Mouse (Mus musculus): ENCODE measurements around the gene Rpl32. TPM values are rescaled to one million over a fixed set of nuclear protein-coding genes. Genes with fewer than 3 reads are reported as not detected.

Gene Rpl32
- total and polyA plus RNA-seq, 2 experiments from 2014 or later: 790 to 1,119 TPM

DNA sequence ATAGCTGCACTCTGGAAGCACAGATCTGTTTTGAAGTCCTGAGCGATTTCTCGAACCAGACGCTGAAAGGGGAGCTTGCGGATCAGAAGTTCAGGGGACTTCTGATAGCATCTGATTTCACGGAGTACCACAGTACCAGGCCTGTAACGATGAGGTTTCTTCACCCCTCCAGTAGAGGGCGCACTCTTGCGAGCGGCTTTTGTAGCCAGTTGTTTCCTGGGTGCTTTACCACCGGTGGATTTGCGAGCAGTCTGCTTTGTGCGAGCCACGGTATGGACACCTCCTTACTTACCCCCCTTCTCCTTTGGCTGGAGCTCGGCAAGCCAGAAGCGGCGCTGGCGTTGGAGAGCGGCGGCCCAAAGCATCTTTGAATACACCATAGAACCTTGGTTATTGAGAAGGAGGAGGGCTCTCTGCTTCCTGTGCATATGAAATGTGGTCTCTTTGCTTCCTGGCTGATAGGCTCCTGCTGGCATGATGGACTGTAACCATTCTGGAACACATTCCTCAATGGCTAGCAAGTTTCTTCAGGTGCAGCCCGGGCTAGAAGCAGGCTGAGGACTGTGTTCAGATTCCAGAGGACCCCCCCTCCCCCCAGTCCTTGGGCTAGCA, 38.4 kb downstream of the Rpl32 start:
- no peaks in the 10 kb centered on the region for H3K36me3 ChIP-seq (ENCODE audit: insufficient read depth, low read length)
- no peaks in the 10 kb centered on the region for H3K9me3 ChIP-seq (ENCODE audit: low read length)
- no peak overlapping the region for H3K4me3 ChIP-seq (ENCODE audit: low read length)
- TF ChIP-seq CTCF (IDR thresholded peaks at IDR 0.05; ENCODE audit: low read depth): peak; percentile 14; the same call in 1 of the 2 replicates
- DNase-seq (ENCODE audit: low spot score): no peak
- 89% methylated on average over 20 of the region's 20 CpGs for WGBS
- no peaks in the 10 kb centered on the region for H3K27me3 ChIP-seq (ENCODE audit: insufficient read depth, low read length)
- no peak overlapping the region for H3K9ac ChIP-seq (replicated peaks; ENCODE audit: low read length)
- peaks cover 2% of the 10 kb centered on the region; the same call in 1 of the 2 replicates for H3K4me1 ChIP-seq (ENCODE audit: insufficient read depth, low read length)
- no peak for ATAC-seq
- H3K27ac ChIP-seq: no peak overlapping the region
- no peak overlapping the region for H3K4me2 ChIP-seq (ENCODE audit: low read depth, low read length)

DNA sequence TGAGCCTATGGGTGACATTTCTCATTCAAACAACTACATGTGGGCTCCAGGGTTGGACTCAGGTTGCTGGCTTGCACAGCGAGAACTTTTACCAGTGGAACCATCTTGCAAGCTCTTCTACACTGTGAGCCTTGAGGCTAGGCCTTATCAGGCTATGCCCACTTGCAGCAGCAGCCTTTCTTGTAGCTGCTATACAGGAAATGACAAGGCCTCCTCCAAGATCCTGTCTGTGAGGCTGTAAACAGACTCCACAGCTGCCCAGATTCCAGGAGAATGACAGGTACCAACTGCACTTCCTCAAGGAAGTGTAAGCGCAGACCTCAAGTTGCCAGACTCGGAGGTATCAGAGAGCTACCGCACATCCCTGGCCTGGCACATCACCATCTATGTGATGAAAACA, 40.3 kb downstream of the Rpl32 start:
- H3K27ac ChIP-seq: no peak overlapping the region
- H3K4me3 ChIP-seq (ENCODE audit: low read length): no peak overlapping the region
- no peaks in the 10 kb centered on the region for H3K36me3 ChIP-seq (ENCODE audit: insufficient read depth, low read length)
- H3K9me3 ChIP-seq (ENCODE audit: low read length): no peaks in the 10 kb centered on the region
- 96% methylated on average over 4 of the region's 4 CpGs for WGBS
- H3K27me3 ChIP-seq (ENCODE audit: insufficient read depth, low read length): no peaks in the 10 kb centered on the region
- no peaks in the 10 kb centered on the region for H3K4me1 ChIP-seq (ENCODE audit: insufficient read depth, low read length)
- no peak overlapping the region for H3K4me2 ChIP-seq (ENCODE audit: low read depth, low read length)
- no peak overlapping the region for H3K9ac ChIP-seq (replicated peaks; ENCODE audit: low read length)
- TF ChIP-seq CTCF (IDR thresholded peaks at IDR 0.05; ENCODE audit: low read depth): no peak
- DNase-seq (ENCODE audit: low spot score) (no peak), ATAC-seq (no peak)

DNA sequence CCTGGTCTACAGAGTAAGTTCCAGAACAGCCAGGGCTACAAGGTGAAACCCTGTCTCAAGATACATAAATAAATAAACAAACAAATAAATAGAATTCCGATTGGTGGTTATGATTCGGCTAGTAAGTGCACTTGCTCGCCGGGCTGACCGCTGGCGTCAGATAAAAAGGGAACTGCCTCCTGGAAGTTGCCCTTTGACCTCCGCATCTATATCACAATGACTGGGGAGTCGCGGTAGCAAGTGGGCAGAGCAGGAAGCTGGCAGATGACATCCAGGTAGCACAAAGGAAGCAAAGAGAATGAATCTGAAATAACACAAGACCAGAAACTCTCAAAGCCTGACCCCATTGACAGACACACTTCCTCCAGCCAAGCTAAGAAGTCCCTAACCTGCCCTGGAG, 41.2 kb downstream of the Rpl32 start:
- Histone ChIP-seq H3K4me1 (ENCODE audit: insufficient read depth, low read length) (no peaks in the 10 kb centered on the region), H3K4me2 (ENCODE audit: low read depth, low read length) (no peak overlapping the region), H3K27ac (no peak overlapping the region), H3K9me3 (ENCODE audit: low read length) (no peaks in the 10 kb centered on the region), H3K27me3 (ENCODE audit: insufficient read depth, low read length) (no peaks in the 10 kb centered on the region), H3K9ac (replicated peaks; ENCODE audit: low read length) (no peak overlapping the region), H3K4me3 (ENCODE audit: low read length) (no peak overlapping the region), H3K36me3 (ENCODE audit: insufficient read depth, low read length) (no peaks in the 10 kb centered on the region)
- WGBS: 30% methylated on average over 9 of the region's 9 CpGs
- ATAC-seq: no peak
- DNase-seq (ENCODE audit: low spot score): no peak
- TF ChIP-seq CTCF (IDR thresholded peaks at IDR 0.05; ENCODE audit: low read depth): no peak

DNA sequence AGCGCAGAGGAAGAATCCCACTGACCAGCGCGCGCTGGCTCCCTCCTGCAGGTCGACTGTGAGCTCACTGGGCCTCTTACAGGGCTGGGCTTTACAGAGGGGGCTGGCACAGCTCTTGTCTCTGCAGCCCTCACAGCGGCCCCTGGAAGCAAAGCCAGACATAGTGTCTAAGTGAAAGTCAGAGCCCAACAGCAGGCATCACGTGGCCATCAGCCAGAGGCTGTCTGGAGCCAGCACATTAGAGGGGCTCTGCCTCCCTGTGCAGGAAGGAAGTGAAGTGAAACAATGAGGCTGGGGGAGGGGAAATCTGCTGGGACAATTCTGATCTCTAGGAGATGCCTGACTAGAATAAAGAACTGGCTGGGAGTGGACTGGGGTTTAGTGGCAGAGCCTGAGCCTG, 44.4 kb downstream of the Rpl32 start:
- no peaks in the 10 kb centered on the region for H3K36me3 ChIP-seq (ENCODE audit: insufficient read depth, low read length)
- TF ChIP-seq CTCF (IDR thresholded peaks at IDR 0.05; ENCODE audit: low read depth): peak; percentile 16
- peak; percentile 93 for DNase-seq (ENCODE audit: low spot score)
- H3K27ac ChIP-seq: peak overlapping the region; percentile 77
- 0 out of 2 replicates have a peak overlapping the region, but pooled peaks have one; percentile 7 for H3K9ac ChIP-seq (replicated peaks; ENCODE audit: low read length)
- WGBS: 7% methylated on average over 7 of the region's 7 CpGs
- H3K9me3 ChIP-seq (ENCODE audit: low read length): no peaks in the 10 kb centered on the region
- no peaks in the 10 kb centered on the region for H3K27me3 ChIP-seq (ENCODE audit: insufficient read depth, low read length)
- peak; percentile 97 for ATAC-seq
- 0 out of 2 replicates have a peak overlapping the region, but pooled peaks have one; percentile 16 for H3K4me2 ChIP-seq (ENCODE audit: low read depth, low read length)
- H3K4me1 ChIP-seq (ENCODE audit: insufficient read depth, low read length): no peaks in the 10 kb centered on the region
- no peak overlapping the region for H3K4me3 ChIP-seq (ENCODE audit: low read length)

DNA sequence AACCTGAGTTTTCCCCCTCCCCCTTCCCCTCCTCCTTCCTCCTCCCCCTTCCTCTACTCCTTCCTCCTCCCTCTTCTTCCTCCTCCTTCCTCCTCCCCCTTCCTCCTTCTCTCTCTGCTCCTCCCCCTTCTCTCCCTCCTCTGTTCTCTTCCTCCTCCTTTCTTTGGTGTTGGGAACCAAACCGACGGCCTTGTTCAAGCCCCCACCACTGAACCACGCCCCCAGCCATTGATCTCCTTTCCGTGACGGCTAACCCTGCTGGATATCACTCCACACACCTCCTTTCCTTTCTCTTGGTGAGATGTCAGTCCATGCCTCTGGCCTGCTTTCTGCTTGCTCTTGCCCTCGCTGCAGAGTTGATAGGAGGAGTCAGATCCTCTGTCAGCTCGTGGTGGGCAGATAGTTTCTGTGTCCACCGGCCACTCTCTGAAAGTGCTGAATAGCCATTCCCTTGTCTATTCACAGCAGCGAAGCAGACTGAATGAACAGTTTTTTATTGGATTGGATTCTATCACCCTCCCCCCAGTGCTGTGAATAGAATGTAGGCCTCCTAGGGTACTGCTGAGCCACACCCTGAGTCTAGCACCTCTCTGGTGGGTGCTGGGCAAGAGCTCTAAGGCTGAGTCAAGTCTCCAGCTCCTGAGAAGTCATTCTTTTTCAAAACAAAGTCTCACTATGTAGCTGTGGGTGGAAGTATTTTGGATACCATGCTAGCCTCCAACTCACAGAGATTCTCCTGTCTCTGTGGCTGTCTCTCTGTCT, 46.4 kb downstream of the Rpl32 start, which contains the start of gene Tmem40:
Tmem40 (minus strand) TSS at position 416 of the 762 bp plus-strand sequence.
- Histone ChIP-seq H3K4me3 (ENCODE audit: low read length) (no peak within 1 kb of the TSS), H3K9me3 (ENCODE audit: low read length) (no peaks in the 10 kb centered on the region), H3K36me3 (ENCODE audit: insufficient read depth, low read length) (no peaks in the 10 kb centered on the region), H3K4me2 (ENCODE audit: low read depth, low read length) (no peak within 1 kb of the TSS), H3K27me3 (ENCODE audit: insufficient read depth, low read length) (no peaks in the 10 kb centered on the region), H3K9ac (replicated peaks; ENCODE audit: low read length) (no peak within 1 kb of the TSS), H3K4me1 (ENCODE audit: insufficient read depth, low read length) (no peaks in the 10 kb centered on the region), H3K27ac (peak within 1 kb of the TSS; percentile 62)
- WGBS: 6% methylated on average over 9 of the region's 9 CpGs
- no peak; the same call in 1 of the 2 replicates for ATAC-seq
- no peak for TF ChIP-seq CTCF (IDR thresholded peaks at IDR 0.05; ENCODE audit: low read depth)
- DNase-seq (ENCODE audit: low spot score): peak; percentile 26

DNA sequence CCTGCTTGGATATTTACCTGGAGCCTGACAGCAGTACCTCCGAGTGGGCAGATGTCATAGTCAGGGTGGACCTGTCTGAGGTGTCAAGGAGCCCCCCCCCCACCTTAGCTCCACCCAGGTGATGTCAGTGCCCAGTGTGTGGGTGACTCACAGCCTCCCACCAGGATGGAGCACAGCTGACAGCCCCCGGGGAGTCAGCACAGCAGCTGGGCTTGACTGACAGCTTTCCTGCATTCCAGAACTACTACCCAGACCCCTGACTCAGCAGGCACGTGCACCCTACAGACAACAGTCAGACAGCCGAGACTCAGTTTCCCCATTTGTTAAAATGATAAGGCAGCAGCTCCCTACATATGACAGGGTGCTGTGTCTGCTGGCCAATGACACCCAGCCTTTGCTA, 47.6 kb downstream of the Rpl32 start:
- no peak for TF ChIP-seq CTCF (IDR thresholded peaks at IDR 0.05; ENCODE audit: low read depth)
- Histone ChIP-seq H3K27me3 (ENCODE audit: insufficient read depth, low read length) (no peaks in the 10 kb centered on the region), H3K9me3 (ENCODE audit: low read length) (no peaks in the 10 kb centered on the region), H3K4me2 (ENCODE audit: low read depth, low read length) (no peak overlapping the region), H3K36me3 (ENCODE audit: insufficient read depth, low read length) (no peaks in the 10 kb centered on the region), H3K9ac (replicated peaks; ENCODE audit: low read length) (no peak overlapping the region), H3K4me1 (ENCODE audit: insufficient read depth, low read length) (no peaks in the 10 kb centered on the region), H3K4me3 (ENCODE audit: low read length) (no peak overlapping the region), H3K27ac (no peak overlapping the region)
- DNase-seq (ENCODE audit: low spot score): no peak
- 58% methylated on average over 4 of the region's 4 CpGs for WGBS
- ATAC-seq: no peak

DNA sequence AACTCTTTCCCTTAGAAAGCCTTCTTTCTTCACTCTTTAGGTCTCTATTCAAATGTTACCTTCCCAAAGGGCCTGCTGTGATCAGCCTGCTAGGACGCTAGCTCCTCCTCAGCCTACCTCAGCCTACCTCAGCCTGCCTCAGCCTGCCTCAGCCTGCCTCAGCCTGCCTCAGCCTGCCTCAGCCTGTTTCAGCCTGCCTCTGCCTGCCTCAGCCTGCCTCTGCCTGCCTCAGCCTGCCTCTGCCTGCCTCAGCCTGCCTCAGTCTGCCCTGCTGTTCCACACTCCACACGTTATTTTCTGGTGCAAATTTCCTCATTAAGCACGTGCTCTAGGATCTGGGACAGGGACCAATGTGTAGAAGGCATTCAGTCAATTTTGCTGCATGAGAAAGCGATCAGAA, 48.4 kb downstream of the Rpl32 start:
- 88% methylated on average over 4 of the region's 4 CpGs for whole genome bisulfite sequencing

More for the DNA sequence above, 48.4 kb downstream of the Rpl32 start:
- H3K27me3 ChIP-seq (ENCODE audit: insufficient read depth, low read length): no peaks in the 10 kb centered on the region
- no peak overlapping the region for H3K4me3 ChIP-seq (ENCODE audit: low read length)
- H3K4me2 ChIP-seq (ENCODE audit: low read depth, low read length): no peak overlapping the region
- DNase-seq (ENCODE audit: low spot score) (no peak), ATAC-seq (no peak)
- no peak for TF ChIP-seq CTCF (IDR thresholded peaks at IDR 0.05; ENCODE audit: low read depth)
- H3K27ac ChIP-seq: no peak overlapping the region
- no peaks in the 10 kb centered on the region for H3K36me3 ChIP-seq (ENCODE audit: insufficient read depth, low read length)
- H3K4me1 ChIP-seq (ENCODE audit: insufficient read depth, low read length): no peaks in the 10 kb centered on the region
- H3K9me3 ChIP-seq (ENCODE audit: low read length): no peaks in the 10 kb centered on the region
- H3K9ac ChIP-seq (replicated peaks; ENCODE audit: low read length): no peak overlapping the region

All from hindbrain, postnatal 0 days (tissue).